Mouse (Mus musculus): ENCODE measurements around the gene Itga1. TPM values are rescaled to one million over a fixed set of nuclear protein-coding genes. Genes with fewer than 3 reads are reported as not detected.

The Itga1 gene
- 8.4 and 8.6 TPM in 2 replicates for polyA plus RNA-seq (2012; rRNA removed)

DNA sequence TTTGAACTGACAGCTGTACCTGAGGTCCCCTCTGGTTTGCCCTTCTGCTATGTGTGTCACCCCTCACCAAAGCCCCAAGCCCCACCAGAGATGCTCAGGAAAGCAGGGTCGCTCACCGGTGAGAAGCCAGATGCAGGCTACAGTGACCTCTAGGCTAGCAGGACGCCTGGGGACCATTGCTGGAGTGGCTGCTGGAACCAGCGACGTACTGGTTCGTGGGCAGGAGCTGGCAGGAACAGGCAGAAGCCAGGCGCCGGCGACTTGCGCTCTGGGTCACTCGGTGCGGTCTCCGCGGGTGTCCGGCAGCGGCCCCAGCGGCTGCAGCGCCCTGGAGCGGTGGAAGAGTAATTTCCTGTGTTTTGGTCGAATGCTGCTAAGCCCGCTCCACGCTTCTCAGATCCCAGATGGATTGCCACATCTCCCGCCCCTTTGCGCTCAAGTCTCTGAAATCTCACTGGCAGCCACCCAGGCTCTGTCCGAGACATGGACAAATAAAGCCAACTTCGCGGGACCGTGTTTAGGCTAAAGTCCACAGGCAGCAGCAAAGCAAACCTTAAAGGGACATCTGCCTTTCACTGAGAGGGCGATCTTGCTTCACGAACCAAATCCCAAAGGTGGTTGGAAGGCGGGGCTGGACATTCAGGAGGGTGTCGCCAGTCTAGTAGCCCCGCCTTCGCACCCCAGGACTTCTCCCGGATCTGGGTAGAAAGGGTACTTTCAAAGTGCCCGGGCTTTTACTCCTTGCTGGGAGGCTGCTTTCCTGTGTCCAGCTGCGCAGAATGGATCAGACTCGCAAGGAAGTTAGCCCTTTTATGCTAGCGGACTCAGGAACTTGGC lies at the start of gene Itga1, which contains the start of gene Gm49395:
Gene Itga1 (minus strand): TSS at position 610 of the 837 bp plus-strand sequence.
Gene Gm49395 (minus strand): TSS at position 567 of the 837 bp plus-strand sequence.
- peak within 1 kb of the TSS; percentile 58 for H3K4me3 ChIP-seq (ENCODE audit: control insufficient read depth, low read depth, low read length)
- peaks cover 4% of the 10 kb centered on the region; the same call in 1 of the 2 replicates for H3K4me1 ChIP-seq (ENCODE audit: control insufficient read depth, insufficient read depth, low read length)
- no peaks in the 10 kb centered on the region for H3K27me3 ChIP-seq (ENCODE audit: control insufficient read depth, insufficient read depth, low read length)
- no peaks in the 10 kb centered on the region for H3K36me3 ChIP-seq (ENCODE audit: control insufficient read depth, insufficient read depth, low read length)
- TF ChIP-seq POLR2A (IDR thresholded peaks at IDR 0.05; ENCODE audit: control insufficient read depth, low read depth, low read length) (no peak), CTCF (IDR thresholded peaks at IDR 0.05; ENCODE audit: control insufficient read depth, insufficient read depth, insufficient replicate concordance, low read depth, low read length) (no peak)
- H3K27ac ChIP-seq (ENCODE audit: control insufficient read depth, insufficient read depth, low read depth, low read length): peak within 1 kb of the TSS; percentile 59

DNA sequence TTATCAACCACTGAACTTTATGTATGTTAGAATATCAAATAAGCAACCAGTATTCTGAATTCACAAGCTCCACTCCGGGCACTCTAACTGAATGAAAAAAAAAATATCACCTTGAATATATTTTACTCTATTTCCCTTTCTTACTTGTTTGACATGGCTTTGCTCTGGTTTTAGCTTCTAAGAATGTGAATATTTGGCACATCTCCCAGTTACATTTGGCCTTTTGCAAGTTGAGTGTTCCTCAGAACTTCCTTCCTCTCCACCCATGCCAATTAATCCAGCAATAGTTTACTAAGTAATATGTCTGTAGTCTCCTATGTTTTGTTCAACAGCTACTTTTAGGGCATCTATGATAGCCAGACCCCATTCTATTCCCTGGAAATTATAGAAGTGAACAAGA lies 48.8 kb upstream of the Itga1 start:
- no peaks in the 10 kb centered on the region for H3K36me3 ChIP-seq (ENCODE audit: control insufficient read depth, insufficient read depth, low read length)
- H3K4me1 ChIP-seq (ENCODE audit: control insufficient read depth, insufficient read depth, low read length): no peaks in the 10 kb centered on the region
- H3K27me3 ChIP-seq (ENCODE audit: control insufficient read depth, insufficient read depth, low read length): no peaks in the 10 kb centered on the region
- H3K4me3 ChIP-seq (ENCODE audit: control insufficient read depth, low read depth, low read length): no peak overlapping the region
- no peak for TF ChIP-seq CTCF (IDR thresholded peaks at IDR 0.05; ENCODE audit: control insufficient read depth, insufficient read depth, insufficient replicate concordance, low read depth, low read length)
- TF ChIP-seq POLR2A (IDR thresholded peaks at IDR 0.05; ENCODE audit: control insufficient read depth, low read depth, low read length): no peak
- H3K27ac ChIP-seq (ENCODE audit: control insufficient read depth, insufficient read depth, low read depth, low read length): no peak overlapping the region

DNA sequence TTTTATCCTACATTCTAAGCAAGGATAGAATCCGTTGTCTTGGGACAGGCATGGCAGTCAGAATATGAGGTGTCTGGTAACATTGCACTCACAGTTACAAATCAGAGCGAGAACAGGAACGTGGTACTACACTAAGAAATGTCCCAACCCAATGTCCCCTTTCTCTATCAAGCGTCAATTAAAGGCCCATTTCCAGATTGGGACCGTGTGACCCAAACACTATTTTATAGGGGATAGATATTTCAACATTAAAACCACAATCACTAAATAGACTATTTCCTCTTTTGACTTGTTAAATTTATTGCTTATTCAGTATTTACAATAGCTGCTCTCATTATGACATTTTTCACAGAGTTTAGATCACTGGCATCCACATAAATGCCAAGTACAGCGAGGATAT lies 48.1 kb upstream of the Itga1 start:
- TF ChIP-seq CTCF (IDR thresholded peaks at IDR 0.05; ENCODE audit: control insufficient read depth, insufficient read depth, insufficient replicate concordance, low read depth, low read length): no peak
- no peak for TF ChIP-seq POLR2A (IDR thresholded peaks at IDR 0.05; ENCODE audit: control insufficient read depth, low read depth, low read length)
- Histone ChIP-seq H3K4me3 (ENCODE audit: control insufficient read depth, low read depth, low read length) (no peak overlapping the region), H3K4me1 (ENCODE audit: control insufficient read depth, insufficient read depth, low read length) (no peaks in the 10 kb centered on the region), H3K27ac (ENCODE audit: control insufficient read depth, insufficient read depth, low read depth, low read length) (no peak overlapping the region), H3K27me3 (ENCODE audit: control insufficient read depth, insufficient read depth, low read length) (no peaks in the 10 kb centered on the region), H3K36me3 (ENCODE audit: control insufficient read depth, insufficient read depth, low read length) (no peaks in the 10 kb centered on the region)

DNA sequence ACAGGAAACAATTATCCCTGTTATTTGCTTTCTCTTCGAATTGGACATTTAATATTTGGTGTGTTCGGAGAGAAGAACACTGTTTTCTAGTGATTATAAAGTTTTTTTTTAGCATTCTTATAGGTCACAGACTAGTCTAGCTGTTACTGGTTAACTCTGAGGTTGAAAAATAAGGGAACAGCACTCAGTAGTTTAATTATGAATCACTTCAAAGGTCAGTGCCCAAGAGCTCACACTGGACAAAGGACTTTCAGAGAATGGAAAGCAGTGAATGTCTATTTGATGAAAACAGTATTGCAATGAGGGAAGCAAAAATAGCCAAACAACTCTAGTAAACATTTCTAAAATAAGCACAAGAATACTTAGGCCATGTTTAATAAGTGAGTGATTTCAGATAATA lies 41.8 kb upstream of the Itga1 start:
- no peak overlapping the region for H3K27ac ChIP-seq (ENCODE audit: control insufficient read depth, insufficient read depth, low read depth, low read length)
- no peaks in the 10 kb centered on the region for H3K27me3 ChIP-seq (ENCODE audit: control insufficient read depth, insufficient read depth, low read length)
- TF ChIP-seq CTCF (IDR thresholded peaks at IDR 0.05; ENCODE audit: control insufficient read depth, insufficient read depth, insufficient replicate concordance, low read depth, low read length) (no peak), POLR2A (IDR thresholded peaks at IDR 0.05; ENCODE audit: control insufficient read depth, low read depth, low read length) (no peak)
- H3K4me3 ChIP-seq (ENCODE audit: control insufficient read depth, low read depth, low read length): no peak overlapping the region
- H3K36me3 ChIP-seq (ENCODE audit: control insufficient read depth, insufficient read depth, low read length): no peaks in the 10 kb centered on the region
- no peaks in the 10 kb centered on the region for H3K4me1 ChIP-seq (ENCODE audit: control insufficient read depth, insufficient read depth, low read length)

DNA sequence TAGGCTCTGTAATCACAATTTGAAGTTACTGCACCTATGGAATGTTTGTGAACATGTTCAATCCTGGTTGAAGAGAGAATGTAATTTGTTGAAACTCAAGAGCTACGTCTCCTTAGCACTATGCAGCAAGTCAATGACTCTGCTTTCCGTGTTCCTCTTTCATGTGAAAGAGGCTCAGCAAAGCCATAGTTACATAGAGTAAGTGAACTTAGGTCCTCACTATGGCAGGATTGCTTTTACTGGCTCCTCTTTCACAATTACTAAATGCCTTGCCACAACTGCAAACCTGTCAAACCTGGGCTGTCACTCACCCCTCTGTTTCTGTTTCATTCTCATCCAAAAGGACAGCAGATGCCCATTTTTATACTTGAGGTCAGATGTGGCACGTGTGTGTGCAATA lies 40.3 kb upstream of the Itga1 start:
- H3K4me1 ChIP-seq (ENCODE audit: control insufficient read depth, insufficient read depth, low read length): no peaks in the 10 kb centered on the region
- no peaks in the 10 kb centered on the region for H3K36me3 ChIP-seq (ENCODE audit: control insufficient read depth, insufficient read depth, low read length)
- no peak overlapping the region for H3K4me3 ChIP-seq (ENCODE audit: control insufficient read depth, low read depth, low read length)
- no peaks in the 10 kb centered on the region for H3K27me3 ChIP-seq (ENCODE audit: control insufficient read depth, insufficient read depth, low read length)
- TF ChIP-seq CTCF (IDR thresholded peaks at IDR 0.05; ENCODE audit: control insufficient read depth, insufficient read depth, insufficient replicate concordance, low read depth, low read length): no peak
- TF ChIP-seq POLR2A (IDR thresholded peaks at IDR 0.05; ENCODE audit: control insufficient read depth, low read depth, low read length): no peak
- H3K27ac ChIP-seq (ENCODE audit: control insufficient read depth, insufficient read depth, low read depth, low read length): no peak overlapping the region

DNA sequence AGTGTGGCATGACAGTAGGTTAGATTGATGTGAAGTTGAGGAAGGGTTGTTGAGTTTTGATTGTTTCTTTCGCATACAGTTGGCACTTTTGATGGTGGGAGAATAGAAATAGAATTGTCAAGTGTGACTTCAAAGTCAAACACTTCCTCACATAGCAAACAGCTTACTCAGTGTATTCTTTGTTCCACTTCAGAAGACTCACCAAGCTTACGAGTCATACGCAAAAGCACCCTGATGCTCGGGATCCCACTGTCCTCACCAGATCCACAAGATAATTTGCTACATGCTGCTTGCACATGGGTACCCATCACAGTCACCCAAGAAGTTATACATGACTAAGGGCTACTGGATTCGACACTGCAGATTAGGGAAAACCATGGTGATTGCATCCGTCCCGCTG lies 36.7 kb upstream of the Itga1 start:
- no peak overlapping the region for H3K27ac ChIP-seq (ENCODE audit: control insufficient read depth, insufficient read depth, low read depth, low read length)

DNA sequence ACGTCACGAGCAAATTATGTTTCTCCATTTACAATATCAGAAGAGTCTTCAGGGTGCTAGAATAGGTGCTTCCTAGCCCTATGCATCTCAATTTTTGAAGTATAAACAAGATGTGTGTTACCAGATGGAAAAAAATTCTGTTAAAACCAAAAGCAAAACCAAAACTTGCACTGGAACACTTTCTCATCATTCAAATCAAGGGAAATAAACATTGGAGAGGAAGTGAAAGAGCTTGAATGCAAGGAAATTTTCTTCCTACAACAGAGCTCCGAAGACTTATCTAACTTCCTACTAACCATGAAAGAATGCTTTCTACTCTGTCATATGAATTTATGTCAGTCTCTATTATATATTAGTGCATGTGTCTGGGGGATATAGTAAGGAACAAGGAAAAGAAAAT lies 35.0 kb upstream of the Itga1 start:
- H3K4me3 ChIP-seq (ENCODE audit: control insufficient read depth, low read depth, low read length): no peak overlapping the region
- TF ChIP-seq CTCF (IDR thresholded peaks at IDR 0.05; ENCODE audit: control insufficient read depth, insufficient read depth, insufficient replicate concordance, low read depth, low read length) (no peak), POLR2A (IDR thresholded peaks at IDR 0.05; ENCODE audit: control insufficient read depth, low read depth, low read length) (no peak)
- no peak overlapping the region for H3K27ac ChIP-seq (ENCODE audit: control insufficient read depth, insufficient read depth, low read depth, low read length)
- H3K4me1 ChIP-seq (ENCODE audit: control insufficient read depth, insufficient read depth, low read length): no peaks in the 10 kb centered on the region
- H3K36me3 ChIP-seq (ENCODE audit: control insufficient read depth, insufficient read depth, low read length): no peaks in the 10 kb centered on the region
- no peaks in the 10 kb centered on the region for H3K27me3 ChIP-seq (ENCODE audit: control insufficient read depth, insufficient read depth, low read length)

More for the DNA sequence above, 36.7 kb upstream of the Itga1 start:
- Histone ChIP-seq H3K4me1 (ENCODE audit: control insufficient read depth, insufficient read depth, low read length) (no peaks in the 10 kb centered on the region), H3K36me3 (ENCODE audit: control insufficient read depth, insufficient read depth, low read length) (no peaks in the 10 kb centered on the region), H3K4me3 (ENCODE audit: control insufficient read depth, low read depth, low read length) (no peak overlapping the region), H3K27me3 (ENCODE audit: control insufficient read depth, insufficient read depth, low read length) (no peaks in the 10 kb centered on the region)
- TF ChIP-seq POLR2A (IDR thresholded peaks at IDR 0.05; ENCODE audit: control insufficient read depth, low read depth, low read length) (no peak), CTCF (IDR thresholded peaks at IDR 0.05; ENCODE audit: control insufficient read depth, insufficient read depth, insufficient replicate concordance, low read depth, low read length) (no peak)

Data from testis, adult 2 months (tissue).